Mouse (Mus musculus) cortical plate, adult 2 months (tissue): ENCODE results near the gene Nebl.

Experiments
- CTCF ChIP-seq: fragments of 200-500 bp; IDR thresholded peaks from 2 replicates; pipeline ENCODE4 v1.5.1; 2011; ENCODE audit warnings: mild to moderate bottlenecking, control low read depth, low read length; ENCODE audit not compliant: insufficient read depth; ENCODE audit errors: extremely low read depth
- POLR2A ChIP-seq: fragments of 200-500 bp; IDR thresholded peaks from 2 replicates; pipeline ENCODE4 v1.6.1; 2011; ENCODE audit warnings: mild to moderate bottlenecking, low read length, control low read depth; ENCODE audit not compliant: insufficient read depth; ENCODE audit errors: extremely low read depth

DNA sequence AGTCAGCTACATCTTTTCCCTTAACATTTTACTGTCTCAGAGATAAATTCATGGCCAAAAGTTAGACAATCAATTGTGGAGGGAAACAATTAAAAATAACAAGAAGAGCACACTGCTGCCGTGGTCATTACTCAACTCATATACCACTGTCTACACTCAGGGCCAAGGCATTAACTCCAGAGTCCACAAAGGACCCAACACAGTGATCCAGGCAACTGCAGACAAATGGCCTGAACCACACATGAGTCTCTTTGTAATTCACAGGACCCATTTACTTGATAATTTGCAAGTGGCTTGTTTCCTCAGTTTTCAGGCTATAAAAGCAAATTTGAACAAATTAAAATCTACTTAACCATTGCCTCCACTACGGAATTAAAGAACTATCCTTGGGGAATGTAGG, 130.6 kb downstream of the Nebl start:
- TF ChIP-seq CTCF: no peak
- no peak for TF ChIP-seq POLR2A
